Mouse (Mus musculus) heart, postnatal 0 days (tissue): ENCODE measurements around the gene Polr3h. TPM values are rescaled to one million over a fixed set of nuclear protein-coding genes. Genes with fewer than 3 reads are reported as not detected.

Experiments
- ATAC-seq: fragments of 200-750 bp; cut with Nextera tagmentation; 2 replicates; pipeline ENCODE4 v1.8.0; 2017; ENCODE audit warnings: low read depth, moderate number of reproducible peaks, moderate library complexity; ENCODE audit not compliant: insufficient read depth
- DNase-seq: peaks from one replicate; pipeline ENCODE4 v3.0.0-alpha.2; 2016; ENCODE audit warnings: low spot score
- H3K27ac ChIP-seq: fragments of 300-500 bp; sonication (generic); 2 replicates; pipeline ENCODE4 v1.5.1; 2014; ENCODE audit warnings: low read depth, mild to moderate bottlenecking
- H3K27me3 ChIP-seq: fragments of 300-500 bp; sonication (generic); 2 replicates; pipeline ENCODE4 v1.6.1; 2014; ENCODE audit warnings: low read length, mixed read lengths; ENCODE audit not compliant: control insufficient read depth, insufficient read depth
- H3K36me3 ChIP-seq: fragments of 300-500 bp; sonication (generic); replicated peaks from 2 replicates; pipeline ENCODE4 v1.6.1; 2014; ENCODE audit warnings: low read length, mixed read lengths; ENCODE audit not compliant: control insufficient read depth, insufficient read depth
- H3K4me1 ChIP-seq: fragments of 300-500 bp; sonication (generic); 2 replicates; pipeline ENCODE4 v1.6.1; 2014; ENCODE audit warnings: antibody characterized with exemption; ENCODE audit not compliant: control insufficient read depth, insufficient read depth
- H3K4me2 ChIP-seq: fragments of 300-500 bp; sonication (generic); 2 replicates; pipeline ENCODE4 v1.6.1; 2014; ENCODE audit warnings: low read depth, mild to moderate bottlenecking, low read length, moderate library complexity
- H3K4me3 ChIP-seq: fragments of 300-500 bp; sonication (generic); 2 replicates; pipeline ENCODE4 v1.5.1; 2014; ENCODE audit warnings: low read depth, low read length
- H3K9ac ChIP-seq: fragments of 300-500 bp; sonication (generic); replicated peaks from 2 replicates; pipeline ENCODE4 v1.6.1; 2014; ENCODE audit warnings: low read depth, low read length, mixed read lengths
- H3K9me3 ChIP-seq: fragments of 300-500 bp; sonication (generic); replicated peaks from 2 replicates; pipeline ENCODE4 v1.6.1; 2016; ENCODE audit warnings: low read length; ENCODE audit not compliant: control insufficient read depth
- CTCF ChIP-seq: IDR thresholded peaks from 2 replicates; pipeline ENCODE4 v1.5.1; 2016; ENCODE audit warnings: antibody characterized with exemption, control low read depth, low read depth
- EP300 ChIP-seq: IDR thresholded peaks from 2 replicates; pipeline ENCODE4 v1.6.1; 2016; ENCODE audit warnings: antibody characterized with exemption, low read depth
- WGBS: fragments of 180-500 bp; shearing (Covaris S2); extraction: QIAGEN DNeasy Blood & Tissue Kit; methylation state at CpG from one replicate; pipeline ENCODE4 v1.1.7; 2014; 5-methylcytosine and 5-hydroxymethylcytosine counted together
- polyA plus RNA-seq: library from polyadenylated mRNA; unstranded; fragments of >200 nt; fragmentation: Nextera tagmentation; extraction: Ambion mirVana; gene quantifications from 2 replicates; pipeline ENCODE4 v1.2.1, GENCODE M21; 2015
- total RNA-seq: library from RNA; depleted of rRNA; stranded (reverse); fragments of >200 nt; gene quantifications from 2 replicates; pipeline ENCODE4 v1.2.3, GENCODE M21; 2014; ENCODE audit warnings: low replicate concordance

The Polr3h gene
- total and polyA plus RNA-seq, 2 experiments from 2014 or later = 14.8 to 321 TPM

- WGBS = 25% methylated on average over 4 of the region's 4 CpGs
- Histone ChIP-seq H3K4me3 (no peak overlapping the region), H3K27ac (peak overlapping the region; percentile 65), H3K4me1 (peaks cover 20% of the 10 kb centered on the region), H3K4me2 (no peak overlapping the region), H3K9ac (no peak overlapping the region), H3K27me3 (no peaks in the 10 kb centered on the region), H3K36me3 (peaks cover 32% of the 10 kb centered on the region), H3K9me3 (no peaks in the 10 kb centered on the region)
- TF ChIP-seq EP300 (no peak), CTCF (no peak)
- ATAC-seq (peak; percentile 79), DNase-seq (peak; percentile 41)
Measured at GRCm38 (mm10) chr15:81845724-81846123, 80.3 kb downstream of the Polr3h start.

- Histone ChIP-seq H3K9me3 (no peaks in the 10 kb centered on the region), H3K27ac (peak overlapping the region; percentile 65), H3K4me2 (no peak overlapping the region), H3K4me3 (no peak overlapping the region), H3K36me3 (peaks cover 26% of the 10 kb centered on the region), H3K4me1 (peaks cover 20% of the 10 kb centered on the region), H3K27me3 (no peaks in the 10 kb centered on the region), H3K9ac (no peak overlapping the region)
- DNase-seq = no peak
- 72% methylated on average over 5 of the region's 5 CpGs for WGBS
- ATAC-seq = no peak
- TF ChIP-seq CTCF (no peak), EP300 (no peak)
Measured at GRCm38 (mm10) chr15:81845033-81845625, 80.9 kb downstream of the Polr3h start.

GRCm38 (mm10) chr15:81842275-81842674 lies 83.8 kb downstream of the Polr3h start:
- H3K4me2 ChIP-seq = no peak overlapping the region
- H3K9ac ChIP-seq = no peak overlapping the region
- TF ChIP-seq EP300 = no peak
- no peak for TF ChIP-seq CTCF
- H3K4me3 ChIP-seq = no peak overlapping the region
- H3K27ac ChIP-seq = no peak overlapping the region
- peaks cover 4% of the 10 kb centered on the region; the same call in 1 of the 2 replicates for H3K36me3 ChIP-seq
- H3K9me3 ChIP-seq = no peaks in the 10 kb centered on the region
- no peaks in the 10 kb centered on the region for H3K27me3 ChIP-seq
- DNase-seq (no peak), ATAC-seq (no peak)
- peaks cover 30% of the 10 kb centered on the region for H3K4me1 ChIP-seq
- WGBS = 81% methylated on average over 7 of the region's 7 CpGs

DNA sequence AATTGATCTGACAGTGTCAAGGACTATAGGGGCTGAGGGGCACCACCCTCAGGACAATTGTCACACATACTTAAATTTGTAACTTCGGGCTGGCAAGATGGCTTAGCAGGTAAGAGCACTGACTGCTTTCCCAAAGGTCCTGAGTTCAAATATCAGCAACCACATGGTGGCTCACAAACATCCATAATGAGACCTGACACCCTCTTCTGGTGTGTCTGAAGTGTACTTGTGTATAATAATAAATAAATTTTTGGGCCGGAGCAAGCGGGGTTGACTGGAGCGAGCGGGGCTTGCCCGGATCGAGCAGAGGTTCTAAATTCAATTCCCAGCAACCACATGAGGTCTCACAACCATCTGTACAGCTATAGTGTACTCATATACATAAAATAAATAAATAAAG lies 85.7 kb downstream of the Polr3h start:
- H3K27me3 ChIP-seq = no peaks in the 10 kb centered on the region
- ATAC-seq = no peak
- 86% methylated on average over 7 of the region's 7 CpGs for WGBS
- H3K9ac ChIP-seq = peak overlapping the region; percentile 38; the same call in 1 of the 2 replicates
- no peak for TF ChIP-seq CTCF
- TF ChIP-seq EP300 = no peak
- H3K9me3 ChIP-seq = no peaks in the 10 kb centered on the region
- peaks cover 40% of the 10 kb centered on the region for H3K4me1 ChIP-seq
- no peak overlapping the region for H3K4me3 ChIP-seq
- no peaks in the 10 kb centered on the region for H3K36me3 ChIP-seq
- DNase-seq = no peak
- no peak overlapping the region for H3K4me2 ChIP-seq
- peak overlapping the region; percentile 99 for H3K27ac ChIP-seq

DNA sequence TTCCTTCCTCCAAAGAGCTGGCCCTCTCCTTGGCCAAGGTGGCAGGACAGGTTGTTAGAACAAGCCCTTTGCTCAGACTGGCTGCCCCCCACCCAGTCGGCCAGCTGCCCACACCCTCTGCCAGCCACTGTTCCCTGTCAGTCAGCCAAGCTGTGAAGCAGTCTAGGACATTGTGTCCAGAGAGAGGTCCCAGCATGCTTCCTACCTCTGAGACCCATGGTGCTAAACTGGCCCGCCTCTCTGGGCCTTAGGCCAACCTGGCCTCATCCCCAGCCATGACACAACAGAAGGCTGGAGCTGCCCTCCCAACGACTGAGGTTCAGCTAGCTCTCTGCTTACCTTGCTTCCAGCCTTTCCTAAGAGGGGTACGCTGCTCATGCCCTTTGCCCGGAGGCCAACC lies 86.4 kb downstream of the Polr3h start:
- H3K4me2 ChIP-seq = no peak overlapping the region
- WGBS = 18% methylated on average over 5 of the region's 5 CpGs

More for the DNA sequence above, 86.4 kb downstream of the Polr3h start:
- ATAC-seq (peak; percentile 88), DNase-seq (peak; percentile 98)
- Histone ChIP-seq H3K9ac (peak overlapping the region; percentile 38; the same call in 1 of the 2 replicates), H3K4me1 (peaks cover 43% of the 10 kb centered on the region), H3K27me3 (no peaks in the 10 kb centered on the region), H3K9me3 (no peaks in the 10 kb centered on the region), H3K27ac (peak overlapping the region; percentile 99), H3K36me3 (no peaks in the 10 kb centered on the region), H3K4me3 (no peak overlapping the region)
- TF ChIP-seq EP300 (peak; percentile 99), CTCF (no peak)
